Mouse (Mus musculus) heart, embryonic 12.5 days (tissue): ENCODE measurements at regions not wholly inside any gene's neighbourhood (a gene's known extent, or its start where the extent isn't known, plus 50 kb on each side); places are given as distances from the start of the nearest gene placed in this dataset.

Experiments
- ATAC-seq: fragments of 200-750 bp; cut with Nextera tagmentation; 2 replicates; pipeline ENCODE4 v1.8.0; 2017; ENCODE audit warnings: moderate TSS enrichment, moderate library complexity; ENCODE audit not compliant: insufficient number of reproducible peaks, low FRiP score
- H3K27ac ChIP-seq: fragments of 300-500 bp; sonication (generic); 2 replicates; pipeline ENCODE4 v1.5.1; 2016; ENCODE audit warnings: mild to moderate bottlenecking, moderate library complexity; ENCODE audit not compliant: poor library complexity, severe bottlenecking
- H3K27me3 ChIP-seq: fragments of 300-500 bp; sonication (generic); replicated peaks from 2 replicates; pipeline ENCODE4 v1.6.1; 2016; ENCODE audit warnings: mild to moderate bottlenecking, moderate library complexity
- H3K36me3 ChIP-seq: fragments of 300-500 bp; sonication (generic); 2 replicates; pipeline ENCODE4 v1.6.1; 2016; ENCODE audit warnings: mild to moderate bottlenecking, moderate library complexity
- H3K4me1 ChIP-seq: fragments of 300-500 bp; sonication (generic); replicated peaks from 2 replicates; pipeline ENCODE4 v1.6.1; 2016; ENCODE audit warnings: mild to moderate bottlenecking
- H3K4me2 ChIP-seq: fragments of 300-500 bp; sonication (generic); 2 replicates; pipeline ENCODE4 v1.6.1; 2016; ENCODE audit warnings: mild to moderate bottlenecking, moderate library complexity
- H3K4me3 ChIP-seq: fragments of 300-500 bp; sonication (generic); 2 replicates; pipeline ENCODE4 v1.5.1; 2016; ENCODE audit warnings: mild to moderate bottlenecking
- H3K9ac ChIP-seq: fragments of 300-500 bp; sonication (generic); 2 replicates; pipeline ENCODE4 v1.6.1; 2016; ENCODE audit warnings: mild to moderate bottlenecking, moderate library complexity
- H3K9me3 ChIP-seq: fragments of 300-500 bp; sonication (generic); replicated peaks from 2 replicates; pipeline ENCODE4 v1.6.1; 2016; ENCODE audit warnings: mild to moderate bottlenecking, moderate library complexity
- WGBS: fragments of 180-500 bp; shearing (Covaris S2); methylation state at CpG from one replicate; pipeline ENCODE4 v1.1.7; 2016; 5-methylcytosine and 5-hydroxymethylcytosine counted together

DNA sequence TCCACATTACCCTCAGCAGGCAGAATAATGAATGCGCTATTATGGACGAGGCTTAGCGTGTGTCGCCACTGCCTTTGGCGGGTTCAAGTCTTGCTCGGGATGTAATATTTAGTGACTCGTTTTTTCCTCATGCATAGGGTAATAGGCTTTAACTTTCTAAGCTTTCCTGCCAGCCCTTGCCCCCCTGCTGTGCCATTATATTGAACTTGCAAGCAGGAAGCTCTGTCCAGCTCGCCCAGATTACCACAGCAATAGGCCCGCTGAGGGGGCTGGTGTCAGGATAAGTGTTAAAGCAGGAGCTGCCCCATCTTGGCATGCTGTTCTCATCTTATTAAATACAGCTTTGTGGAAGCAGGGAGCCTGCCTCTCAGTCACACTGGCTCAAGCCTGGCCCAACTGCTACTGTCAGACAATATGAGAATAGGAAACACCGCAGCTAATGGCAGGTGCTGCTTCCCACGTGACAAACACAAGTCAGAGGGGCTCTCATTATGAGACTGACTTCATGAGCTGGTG lies 105.8 kb upstream of the Cmc1 start:
- H3K4me2 ChIP-seq: no peak overlapping the region
- H3K4me3 ChIP-seq: no peak overlapping the region
- ATAC-seq: no peak
- no peaks in the 10 kb centered on the region for H3K36me3 ChIP-seq
- no peaks in the 10 kb centered on the region for H3K9me3 ChIP-seq
- H3K27me3 ChIP-seq: 0 out of 2 replicates have a peak, but pooled peaks cover 9% of the 10 kb centered on the region
- no peak overlapping the region for H3K9ac ChIP-seq
- H3K4me1 ChIP-seq: no peaks in the 10 kb centered on the region
- 24% methylated on average over 11 of the region's 11 CpGs for WGBS
- no peak overlapping the region for H3K27ac ChIP-seq

DNA sequence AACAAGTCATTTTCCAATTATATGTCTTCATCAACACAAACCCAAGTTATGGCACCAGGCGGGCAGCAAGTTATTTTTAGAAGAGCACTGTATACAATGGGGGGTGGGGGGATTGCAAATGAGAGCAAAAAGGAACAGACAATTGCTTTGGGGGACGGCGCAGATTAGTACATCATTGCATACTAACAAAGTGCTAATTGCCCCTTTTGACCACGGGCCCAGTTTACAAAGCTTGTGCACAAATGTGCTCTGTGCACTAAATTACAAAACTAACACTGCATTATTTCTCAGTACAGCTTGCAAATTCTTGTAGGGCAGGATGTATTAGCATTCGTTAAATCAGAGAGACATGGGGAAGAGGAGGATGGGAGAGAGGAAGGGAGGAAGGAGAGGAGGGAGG lies 116.3 kb upstream of the Cmc1 start:
- WGBS: 60% methylated on average over 5 of the region's 5 CpGs

DNA sequence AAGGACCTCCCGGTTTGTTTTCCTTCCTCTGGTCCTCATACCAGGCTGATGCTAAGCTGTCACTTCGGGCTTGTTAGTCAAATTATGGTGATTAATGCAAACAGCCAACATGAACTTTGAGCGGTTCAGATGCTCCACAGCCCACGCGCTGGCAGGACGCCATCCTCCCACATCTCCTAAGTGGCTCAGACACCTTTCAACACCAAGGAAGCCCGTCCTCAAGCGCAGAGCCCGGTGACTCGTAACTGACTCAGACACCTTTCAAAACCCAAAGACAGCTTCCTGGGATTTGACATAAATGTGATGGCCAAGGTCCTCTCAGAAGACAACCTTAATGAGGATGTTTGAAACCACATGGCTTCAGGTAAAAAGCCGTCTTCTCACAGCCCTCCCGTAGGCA lies 121.7 kb upstream of the Cmc1 start:
- no peaks in the 10 kb centered on the region for H3K9me3 ChIP-seq
- WGBS: 52% methylated on average over 12 of the region's 12 CpGs
- no peak for ATAC-seq

More for the DNA sequence above, 116.3 kb upstream of the Cmc1 start:
- Histone ChIP-seq H3K4me1 (peaks cover under 1% of the 10 kb centered on the region; the same call in 1 of the 2 replicates), H3K9ac (no peak overlapping the region), H3K27ac (no peak overlapping the region), H3K4me2 (no peak overlapping the region), H3K4me3 (no peak overlapping the region), H3K9me3 (no peaks in the 10 kb centered on the region; the same call in 1 of the 2 replicates), H3K36me3 (no peaks in the 10 kb centered on the region), H3K27me3 (0 out of 2 replicates have a peak, but pooled peaks cover 4% of the 10 kb centered on the region)
- ATAC-seq: no peak

DNA sequence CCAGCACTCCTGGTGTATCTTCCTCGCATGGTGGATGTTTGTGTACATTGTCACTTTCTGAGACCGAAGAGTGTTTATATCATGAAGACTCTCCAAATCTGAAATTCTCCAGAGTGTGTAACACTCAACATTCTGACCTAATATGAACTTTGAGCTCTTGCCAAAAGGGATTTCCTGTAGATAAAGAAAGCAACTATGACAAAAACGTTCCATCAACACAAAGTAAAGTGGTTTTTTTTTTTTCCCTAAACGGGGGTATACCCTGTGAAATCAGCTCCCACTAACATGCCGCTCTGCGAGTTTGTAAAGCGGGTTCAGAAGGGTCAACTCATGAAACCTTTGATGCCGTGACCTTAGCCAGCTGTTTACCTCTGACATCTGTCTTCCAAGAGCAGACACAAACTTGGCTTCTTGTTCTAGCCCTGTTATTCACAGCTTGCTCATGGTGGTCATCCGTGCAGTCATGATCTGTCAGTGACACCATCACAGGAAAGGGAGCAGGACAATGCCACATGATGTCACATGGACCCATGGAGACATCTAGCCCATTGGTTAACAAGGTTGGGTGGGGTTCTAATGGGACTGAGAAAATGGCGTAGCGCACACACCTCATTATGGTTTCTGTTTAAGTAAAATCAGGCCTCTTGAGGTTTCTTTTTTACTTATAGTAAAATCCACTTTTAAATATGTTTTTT lies 122.9 kb upstream of the Cmc1 start:
- Histone ChIP-seq H3K9ac (no peak overlapping the region), H3K4me2 (no peak overlapping the region), H3K27me3 (0 out of 2 replicates have a peak, but pooled peaks cover 4% of the 10 kb centered on the region), H3K4me1 (peaks cover 10% of the 10 kb centered on the region; the same call in 1 of the 2 replicates), H3K9me3 (no peaks in the 10 kb centered on the region), H3K36me3 (no peaks in the 10 kb centered on the region), H3K27ac (no peak overlapping the region), H3K4me3 (no peak overlapping the region)
- no peak for ATAC-seq
- WGBS: 62% methylated on average over 11 of the region's 11 CpGs

More for the DNA sequence above, 121.7 kb upstream of the Cmc1 start:
- no peak overlapping the region for H3K4me2 ChIP-seq
- peaks cover 10% of the 10 kb centered on the region; the same call in 1 of the 2 replicates for H3K4me1 ChIP-seq
- H3K36me3 ChIP-seq: no peaks in the 10 kb centered on the region
- H3K9ac ChIP-seq: no peak overlapping the region
- H3K4me3 ChIP-seq: no peak overlapping the region
- H3K27ac ChIP-seq: no peak overlapping the region
- H3K27me3 ChIP-seq: 0 out of 2 replicates have a peak, but pooled peaks cover 4% of the 10 kb centered on the region

DNA sequence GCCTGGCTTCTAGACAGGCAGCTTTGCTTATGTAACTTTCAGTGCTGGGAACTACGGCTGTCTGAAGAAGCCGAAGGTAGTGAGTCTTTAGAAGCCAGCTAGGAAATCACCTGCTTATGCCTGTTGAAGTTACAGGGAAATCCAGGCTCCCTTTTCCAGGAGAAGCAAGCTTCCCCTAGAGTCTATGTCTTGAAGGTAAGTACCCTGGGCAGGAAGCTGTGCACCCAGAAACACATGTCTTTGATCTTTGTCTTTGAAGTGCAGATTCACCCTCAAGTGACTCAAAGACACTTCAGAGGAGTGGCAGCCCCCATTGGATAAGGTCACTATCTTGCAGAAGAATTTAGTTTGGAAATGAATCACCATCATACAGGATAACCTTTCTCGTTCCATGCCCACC lies 135.5 kb upstream of the Cmc1 start:
- Histone ChIP-seq H3K27ac (no peak overlapping the region), H3K4me2 (no peak overlapping the region)
- 58% methylated on average over 3 of the region's 3 CpGs for WGBS

DNA sequence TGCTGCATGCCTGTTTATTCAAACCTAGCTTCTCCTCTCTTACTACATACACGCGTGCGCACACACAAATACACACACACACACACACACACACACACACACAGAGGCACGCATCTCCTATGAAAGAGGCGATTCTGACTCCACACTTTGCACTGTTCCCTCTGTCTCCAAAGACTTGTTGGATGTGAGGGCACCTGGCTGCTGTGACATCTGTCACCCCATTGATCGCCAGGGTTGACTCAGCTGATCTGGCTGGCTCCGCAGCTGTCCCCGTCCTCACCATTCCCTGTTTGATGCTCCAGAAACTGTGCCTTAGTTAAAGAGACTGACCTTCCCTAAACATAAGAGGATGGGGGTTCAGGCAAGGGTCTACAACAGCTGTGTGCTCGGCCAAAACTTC lies 137.6 kb upstream of the Cmc1 start:
- no peak for ATAC-seq
- H3K9ac ChIP-seq: no peak overlapping the region
- no peak overlapping the region for H3K4me2 ChIP-seq
- H3K36me3 ChIP-seq: no peaks in the 10 kb centered on the region
- WGBS: 76% methylated on average over 9 of the region's 9 CpGs
- no peaks in the 10 kb centered on the region for H3K9me3 ChIP-seq
- no peak overlapping the region for H3K4me3 ChIP-seq
- H3K27me3 ChIP-seq: no peaks in the 10 kb centered on the region
- no peak overlapping the region for H3K27ac ChIP-seq
- no peaks in the 10 kb centered on the region for H3K4me1 ChIP-seq

More for the DNA sequence above, 135.5 kb upstream of the Cmc1 start:
- H3K4me1 ChIP-seq: no peaks in the 10 kb centered on the region
- H3K36me3 ChIP-seq: no peaks in the 10 kb centered on the region
- no peak overlapping the region for H3K9ac ChIP-seq
- no peaks in the 10 kb centered on the region for H3K9me3 ChIP-seq
- no peak for ATAC-seq
- H3K27me3 ChIP-seq: no peaks in the 10 kb centered on the region
- H3K4me3 ChIP-seq: no peak overlapping the region

DNA sequence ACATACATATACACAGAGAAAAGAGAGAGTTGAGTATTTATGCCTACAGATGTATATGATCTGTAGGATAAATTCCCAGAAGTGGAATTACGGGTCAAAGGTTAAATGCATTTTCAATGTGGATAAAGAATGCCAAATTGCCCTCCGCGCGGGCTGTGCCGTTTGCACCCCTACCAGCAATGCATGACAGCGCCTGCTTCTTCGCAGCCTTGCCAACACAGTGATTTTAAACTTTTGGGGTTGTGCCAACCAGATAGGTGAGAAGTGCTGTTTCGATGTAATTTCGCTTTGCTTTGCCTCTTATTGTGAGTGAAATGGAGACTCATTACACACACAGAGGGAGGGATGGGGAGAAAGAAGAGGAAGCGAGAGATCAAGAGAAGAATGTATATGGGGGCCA lies 142.9 kb upstream of the Cmc1 start:
- Histone ChIP-seq H3K36me3 (no peaks in the 10 kb centered on the region), H3K27me3 (no peaks in the 10 kb centered on the region), H3K4me1 (no peaks in the 10 kb centered on the region), H3K27ac (no peak overlapping the region), H3K4me2 (no peak overlapping the region), H3K9ac (no peak overlapping the region), H3K4me3 (no peak overlapping the region), H3K9me3 (no peaks in the 10 kb centered on the region)
- WGBS: 90% methylated on average over 10 of the region's 10 CpGs
- ATAC-seq: no peak

DNA sequence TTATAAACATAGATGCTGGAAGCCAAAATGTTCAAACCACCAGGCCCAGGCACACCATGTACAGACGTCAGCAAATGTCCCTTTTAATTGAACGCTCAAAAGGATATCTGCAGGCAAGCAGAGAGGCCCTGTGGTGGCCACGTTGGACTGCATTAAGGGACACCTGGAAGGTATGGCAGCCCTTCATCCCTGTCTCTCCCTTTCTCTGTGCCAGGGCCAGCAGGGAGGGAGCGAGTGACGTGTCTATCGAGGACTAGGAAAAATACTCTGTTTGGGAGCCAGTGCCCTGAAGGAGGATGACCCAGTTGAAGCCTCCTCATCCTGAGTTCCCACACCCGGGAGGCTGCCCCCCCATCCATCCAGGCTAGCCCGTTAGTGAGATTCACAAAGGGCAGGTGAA lies 144.0 kb upstream of the Cmc1 start:
- no peak overlapping the region for H3K9ac ChIP-seq
- H3K4me1 ChIP-seq: no peaks in the 10 kb centered on the region
- no peaks in the 10 kb centered on the region for H3K9me3 ChIP-seq
- no peak for ATAC-seq
- no peak overlapping the region for H3K27ac ChIP-seq
- no peak overlapping the region for H3K4me2 ChIP-seq
- no peak overlapping the region for H3K4me3 ChIP-seq
- H3K27me3 ChIP-seq: no peaks in the 10 kb centered on the region
- 77% methylated on average over 8 of the region's 8 CpGs for WGBS
- no peaks in the 10 kb centered on the region for H3K36me3 ChIP-seq

DNA sequence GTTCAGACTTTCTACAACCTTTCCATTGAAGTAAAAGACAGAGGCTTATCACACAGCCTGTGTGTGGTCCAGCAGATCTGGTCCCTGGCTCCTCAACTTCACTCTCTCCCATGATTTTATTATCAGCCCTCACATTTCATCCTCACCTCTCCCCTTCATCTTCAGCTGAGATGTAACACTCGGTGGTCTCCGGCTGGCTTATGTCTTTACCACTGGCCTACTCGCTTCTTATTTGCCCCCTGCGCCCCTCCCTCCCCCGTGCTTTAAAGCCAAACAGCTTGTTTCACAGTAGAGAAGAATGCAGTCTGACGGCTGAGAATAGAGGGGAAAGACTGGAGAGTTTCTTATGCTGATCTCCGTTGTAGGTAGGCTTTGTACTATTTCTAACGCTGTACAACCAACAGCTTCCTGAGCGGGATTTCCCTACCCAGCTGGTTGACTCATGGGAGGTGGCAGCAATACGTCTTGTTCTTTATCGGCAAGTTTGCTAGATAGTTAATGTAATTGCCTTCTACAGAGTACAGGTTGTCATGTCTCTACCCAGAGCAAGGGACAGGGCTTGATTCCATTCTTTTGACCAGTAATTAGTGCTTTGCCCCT lies 152.9 kb upstream of the Cmc1 start:
- Histone ChIP-seq H3K27me3 (no peaks in the 10 kb centered on the region), H3K9ac (no peak overlapping the region), H3K4me3 (no peak overlapping the region), H3K4me1 (no peaks in the 10 kb centered on the region), H3K36me3 (no peaks in the 10 kb centered on the region), H3K4me2 (no peak overlapping the region), H3K27ac (no peak overlapping the region), H3K9me3 (no peaks in the 10 kb centered on the region)
- WGBS: 61% methylated on average over 11 of the region's 11 CpGs
- no peak for ATAC-seq

DNA sequence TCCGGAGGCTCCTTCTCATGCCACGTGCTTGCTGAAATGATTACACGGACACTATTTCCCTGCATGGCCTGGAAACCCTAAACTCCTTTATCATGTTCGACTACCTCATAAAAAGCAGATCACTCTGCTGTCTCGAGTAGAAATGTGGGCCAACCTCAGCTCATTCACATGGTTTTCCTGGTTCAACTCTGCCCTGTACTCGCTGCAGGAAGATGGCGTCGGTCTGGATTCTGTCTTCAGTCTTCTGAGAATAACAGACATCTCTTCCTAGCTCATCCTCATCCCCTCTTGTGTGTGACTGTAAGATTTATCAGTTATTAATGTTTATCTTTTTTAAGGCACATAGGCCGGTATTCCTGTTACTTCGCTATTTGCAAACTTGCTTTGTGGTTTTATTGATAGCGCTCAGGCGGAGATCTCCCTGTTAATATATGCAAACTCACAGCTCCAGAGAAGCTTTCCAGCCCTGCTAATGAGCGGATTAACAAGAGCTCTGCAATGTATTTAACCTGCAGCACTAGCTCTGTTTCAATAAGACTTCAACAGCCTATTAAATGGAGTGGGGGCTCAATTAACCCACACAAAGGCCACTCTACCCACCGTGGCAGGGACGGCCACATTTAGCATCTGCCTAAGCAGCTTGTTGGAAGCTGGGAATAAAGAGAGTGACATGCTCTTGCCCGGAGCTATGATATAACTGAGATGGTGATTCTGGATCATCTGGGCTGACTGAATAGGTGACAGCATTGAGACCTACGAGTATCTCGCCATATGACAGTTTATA lies 159.5 kb upstream of the Eomes start:
- Histone ChIP-seq H3K27me3 (no peaks in the 10 kb centered on the region), H3K4me1 (no peaks in the 10 kb centered on the region), H3K4me2 (no peak overlapping the region), H3K9me3 (no peaks in the 10 kb centered on the region), H3K27ac (no peak overlapping the region), H3K4me3 (no peak overlapping the region), H3K9ac (no peak overlapping the region), H3K36me3 (no peaks in the 10 kb centered on the region)
- no peak for ATAC-seq
- WGBS: 85% methylated on average over 18 of the region's 18 CpGs

DNA sequence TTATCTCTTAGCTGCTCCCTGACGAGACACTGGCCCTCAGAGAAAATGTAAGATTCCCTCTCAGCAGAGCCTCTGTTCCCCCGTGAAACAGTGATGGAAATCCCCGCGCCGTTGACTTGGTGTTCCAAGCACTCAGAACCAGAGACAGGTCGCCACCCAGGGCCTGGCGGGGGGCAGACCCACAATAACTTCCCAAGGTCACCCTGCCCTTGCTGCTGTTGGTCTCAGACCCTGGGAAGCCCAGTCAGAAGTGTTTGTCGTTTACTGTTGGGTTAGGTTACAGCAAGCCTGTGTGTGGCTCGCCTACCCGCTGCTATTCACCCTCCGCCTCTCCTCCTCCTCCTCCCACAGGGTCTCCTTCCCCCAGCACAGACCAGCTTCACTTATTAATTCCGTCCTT lies 154.2 kb upstream of the Eomes start:
- Histone ChIP-seq H3K27me3 (0 out of 2 replicates have a peak, but pooled peaks cover 2% of the 10 kb centered on the region), H3K9me3 (no peaks in the 10 kb centered on the region), H3K4me2 (peak overlapping the region; percentile 27; the same call in 1 of the 2 replicates), H3K4me3 (no peak overlapping the region), H3K27ac (no peak overlapping the region), H3K36me3 (no peaks in the 10 kb centered on the region), H3K9ac (no peak overlapping the region), H3K4me1 (no peaks in the 10 kb centered on the region)
- WGBS: 38% methylated on average over 12 of the region's 12 CpGs
- ATAC-seq: no peak
